ENCODE assay signal across 25 mouse cellular contexts in genomic region chrX:164507068-164507467, GRCm38 (mm10). TPM values are rescaled to one million over a fixed set of nuclear protein-coding genes. Genes with fewer than 3 reads are reported as not detected.
"Had no signal": no experiment of that assay in that cellular context is flagged by ENCODE, and none has a peak within 500 bp of the region (broad histone marks: within the 10 kb centered on the region; RNA-seq: fewer than 3 reads in every experiment).

No protein-coding gene starts in this region.

- H3K27ac ChIP-seq: lung, embryonic 15.5 days; macrophage; midbrain, embryonic 13.5 days; midbrain, embryonic 15.5 days; neural tube, embryonic 12.5 days had no signal

- H3K4me1 ChIP-seq: lung, embryonic 15.5 days; megakaryocyte, embryonic 14.5 days; midbrain, embryonic 13.5 days; midbrain, embryonic 15.5 days; neural tube, embryonic 12.5 days had no signal

- ATAC-seq: lung, postnatal 0 days; midbrain, embryonic 13.5 days; midbrain, embryonic 15.5 days had no signal

- DNase-seq: lung, adult 2 months; lung, postnatal 14 days; lung, postnatal 36 days; retina, postnatal 1 day; right cerebral cortex, adult 18-20 months; right cerebral cortex, postnatal 25 days; right cerebral cortex, postnatal 4 days; spleen, adult 18-20 months; thymus, adult 18-20 months; thymus, postnatal 14 days; thymus, postnatal 36 days had no signal

- H3K4me2 ChIP-seq: lung, embryonic 15.5 days; midbrain, embryonic 11.5 days; midbrain, embryonic 13.5 days; midbrain, embryonic 15.5 days; neural tube, embryonic 12.5 days had no signal

- H3K9ac ChIP-seq: lung, embryonic 15.5 days; midbrain, embryonic 13.5 days; midbrain, embryonic 15.5 days; neural tube, embryonic 12.5 days had no signal

- H3K4me3 ChIP-seq: lung, embryonic 15.5 days; megakaryocyte, embryonic 14.5 days; midbrain, embryonic 13.5 days; midbrain, embryonic 15.5 days; neural tube, embryonic 12.5 days had no signal

- H3K27me3 ChIP-seq: midbrain, embryonic 15.5 days; neural tube, embryonic 12.5 days had no signal

- H3K9me3 ChIP-seq: lung, embryonic 15.5 days; megakaryocyte, embryonic 14.5 days; midbrain, embryonic 13.5 days; midbrain, embryonic 15.5 days; neural tube, embryonic 12.5 days had no signal

- H3K36me3 ChIP-seq: lung, embryonic 15.5 days; midbrain, embryonic 13.5 days; midbrain, embryonic 15.5 days; neural tube, embryonic 12.5 days had no signal

RNA-seq across cellular contexts. Expression of gene Asb9, which starts 0.9 kb away (rescaled TPM):
- polyA plus RNA-seq: lung, adult 2 months; lung, embryonic 15.5 days; lung, postnatal 0 days; macrophage; midbrain, embryonic 15.5 days; midbrain, postnatal 0 days; neural tube, embryonic 12.5 days; neural tube, embryonic 14.5 days; small intestine, adult 2 months; stomach, embryonic 14.5 days; stomach, embryonic 16.5 days; thymus, postnatal 0 days had no signal
